Mouse (Mus musculus) hindbrain, embryonic 15.5 days (tissue): ENCODE measurements around the gene Rassf4. TPM values are rescaled to one million over a fixed set of nuclear protein-coding genes. Genes with fewer than 3 reads are reported as not detected.

ENCODE experiments used
- ATAC-seq: fragments of 200-750 bp; cut with Nextera tagmentation; 2 replicates; pipeline ENCODE4 v1.8.0; 2017; ENCODE audit warnings: low read depth, moderate number of reproducible peaks, moderate TSS enrichment; ENCODE audit not compliant: low FRiP score
- H3K27ac ChIP-seq: fragments of 300-500 bp; sonication (generic); replicated peaks from 2 replicates; pipeline ENCODE4 v1.5.1; 2015; ENCODE audit warnings: mild to moderate bottlenecking, inconsistent platforms
- H3K27me3 ChIP-seq: fragments of 300-500 bp; sonication (generic); 2 replicates; pipeline ENCODE4 v1.6.1; 2015; ENCODE audit warnings: control low read depth, inconsistent platforms
- H3K36me3 ChIP-seq: fragments of 300-500 bp; sonication (generic); 2 replicates; pipeline ENCODE4 v1.6.1; 2015; ENCODE audit warnings: control low read depth, inconsistent platforms
- H3K4me1 ChIP-seq: fragments of 300-500 bp; sonication (generic); replicated peaks from 2 replicates; pipeline ENCODE4 v1.6.1; 2015; ENCODE audit warnings: control low read depth, inconsistent platforms
- H3K4me2 ChIP-seq: fragments of 300-500 bp; sonication (generic); 2 replicates; pipeline ENCODE4 v1.6.1; 2015; ENCODE audit warnings: moderate library complexity, mild to moderate bottlenecking, inconsistent platforms
- H3K4me3 ChIP-seq: fragments of 300-500 bp; sonication (generic); 2 replicates; pipeline ENCODE4 v1.5.1; 2015; ENCODE audit warnings: mild to moderate bottlenecking, inconsistent platforms
- H3K9ac ChIP-seq: fragments of 300-500 bp; sonication (generic); 2 replicates; pipeline ENCODE4 v1.6.1; 2015; ENCODE audit warnings: inconsistent platforms
- H3K9me3 ChIP-seq: fragments of 300-500 bp; sonication (generic); 2 replicates; pipeline ENCODE4 v1.6.1; 2016; ENCODE audit warnings: control low read depth, inconsistent platforms
- WGBS: fragments of 180-500 bp; shearing (Covaris S2); methylation state at CpG from one replicate; pipeline ENCODE4 v1.1.7; 2015; 5-methylcytosine and 5-hydroxymethylcytosine counted together
- polyA plus RNA-seq: library from polyadenylated mRNA; unstranded; fragments of >200 nt; fragmentation: Nextera tagmentation; extraction: Ambion mirVana; gene quantifications from 2 replicates; pipeline ENCODE4 v1.2.1, GENCODE M21; 2015

Rassf4 gene
- polyA plus RNA-seq, 1 experiment from 2014 or later = 29.9 TPM

GRCm38 (mm10) chr6:116697896-116698425 is 24.2 kb upstream of the Rassf4 start:
- Histone ChIP-seq H3K27me3 (no peaks in the 10 kb centered on the region), H3K36me3 (no peaks in the 10 kb centered on the region), H3K4me3 (no peak overlapping the region), H3K4me1 (no peaks in the 10 kb centered on the region), H3K4me2 (no peak overlapping the region), H3K9me3 (no peaks in the 10 kb centered on the region), H3K27ac (no peak overlapping the region), H3K9ac (no peak overlapping the region)
- WGBS = 93% methylated on average over 4 of the region's 4 CpGs
- ATAC-seq = no peak

GRCm38 (mm10) chr6:116697413-116697812 is 23.7 kb upstream of the Rassf4 start:
- Histone ChIP-seq H3K4me2 (no peak overlapping the region), H3K9me3 (no peaks in the 10 kb centered on the region)
- no peak for ATAC-seq

GRCm38 (mm10) chr6:116694346-116694745 is 20.6 kb upstream of the Rassf4 start:
- no peak for ATAC-seq
- no peaks in the 10 kb centered on the region for H3K36me3 ChIP-seq

More at GRCm38 (mm10) chr6:116697413-116697812, 23.7 kb upstream of the Rassf4 start:
- 70% methylated on average over 2 of the region's 2 CpGs for WGBS
- H3K9ac ChIP-seq = no peak overlapping the region
- H3K4me3 ChIP-seq = no peak overlapping the region
- H3K36me3 ChIP-seq = no peaks in the 10 kb centered on the region
- no peak overlapping the region for H3K27ac ChIP-seq
- no peaks in the 10 kb centered on the region for H3K4me1 ChIP-seq
- no peaks in the 10 kb centered on the region for H3K27me3 ChIP-seq

GRCm38 (mm10) chr6:116693639-116694038 is 19.9 kb upstream of the Rassf4 start:
- no peaks in the 10 kb centered on the region for H3K4me1 ChIP-seq
- H3K4me3 ChIP-seq = no peak overlapping the region
- no peaks in the 10 kb centered on the region for H3K9me3 ChIP-seq
- no peak overlapping the region for H3K9ac ChIP-seq
- ATAC-seq = no peak
- no peak overlapping the region for H3K27ac ChIP-seq
- H3K4me2 ChIP-seq = no peak overlapping the region
- no peaks in the 10 kb centered on the region for H3K27me3 ChIP-seq
- no peaks in the 10 kb centered on the region for H3K36me3 ChIP-seq
- WGBS = 91% methylated on average over 4 of the region's 4 CpGs

More at GRCm38 (mm10) chr6:116694346-116694745, 20.6 kb upstream of the Rassf4 start:
- Histone ChIP-seq H3K9ac (no peak overlapping the region), H3K4me1 (no peaks in the 10 kb centered on the region), H3K4me3 (no peak overlapping the region), H3K27me3 (no peaks in the 10 kb centered on the region), H3K9me3 (no peaks in the 10 kb centered on the region), H3K27ac (no peak overlapping the region), H3K4me2 (no peak overlapping the region)
- WGBS = 72% methylated on average over 3 of the region's 3 CpGs

- WGBS = 66% methylated on average over 6 of the region's 6 CpGs
- no peak for ATAC-seq
- no peak overlapping the region for H3K4me3 ChIP-seq
- no peak overlapping the region for H3K27ac ChIP-seq
- no peaks in the 10 kb centered on the region for H3K27me3 ChIP-seq
- no peaks in the 10 kb centered on the region for H3K9me3 ChIP-seq
- H3K36me3 ChIP-seq = no peaks in the 10 kb centered on the region
- H3K4me1 ChIP-seq = no peaks in the 10 kb centered on the region
- no peak overlapping the region for H3K4me2 ChIP-seq
- no peak overlapping the region for H3K9ac ChIP-seq
Measured at GRCm38 (mm10) chr6:116682317-116682716, 8.6 kb upstream of the Rassf4 start.

- Histone ChIP-seq H3K4me1 (no peaks in the 10 kb centered on the region), H3K4me3 (no peak overlapping the region), H3K27ac (no peak overlapping the region), H3K27me3 (no peaks in the 10 kb centered on the region), H3K9ac (no peak overlapping the region), H3K4me2 (no peak overlapping the region), H3K9me3 (no peaks in the 10 kb centered on the region), H3K36me3 (no peaks in the 10 kb centered on the region)
- 79% methylated on average over 5 of the region's 5 CpGs for WGBS
- ATAC-seq = no peak
Measured at GRCm38 (mm10) chr6:116679563-116680288, 6.0 kb upstream of the Rassf4 start.

- no peaks in the 10 kb centered on the region for H3K27me3 ChIP-seq
- WGBS = 60% methylated on average over 6 of the region's 6 CpGs
- H3K9me3 ChIP-seq = no peaks in the 10 kb centered on the region
- no peak for ATAC-seq
- H3K4me2 ChIP-seq = no peak overlapping the region
- H3K4me1 ChIP-seq = peaks cover 18% of the 10 kb centered on the region
- no peak overlapping the region for H3K9ac ChIP-seq
- H3K27ac ChIP-seq = no peak overlapping the region
- no peaks in the 10 kb centered on the region for H3K36me3 ChIP-seq
- no peak overlapping the region for H3K4me3 ChIP-seq
Measured at GRCm38 (mm10) chr6:116677321-116677720, 3.6 kb upstream of the Rassf4 start.

- peaks cover 25% of the 10 kb centered on the region for H3K4me1 ChIP-seq
- H3K27ac ChIP-seq = no peak overlapping the region
- H3K27me3 ChIP-seq = no peaks in the 10 kb centered on the region
- H3K9me3 ChIP-seq = no peaks in the 10 kb centered on the region
- no peak for ATAC-seq
- no peak overlapping the region for H3K4me3 ChIP-seq
- H3K9ac ChIP-seq = no peak overlapping the region
- WGBS = 78% methylated on average over 10 of the region's 10 CpGs
- H3K4me2 ChIP-seq = no peak overlapping the region
- no peaks in the 10 kb centered on the region for H3K36me3 ChIP-seq
Measured at GRCm38 (mm10) chr6:116676355-116676913, 2.7 kb upstream of the Rassf4 start.

GRCm38 (mm10) chr6:116674283-116674886 is 633 bp upstream of the Rassf4 start:
- H3K9me3 ChIP-seq = no peaks in the 10 kb centered on the region
- no peaks in the 10 kb centered on the region for H3K36me3 ChIP-seq
- H3K4me3 ChIP-seq = peak overlapping the region; percentile 55
- no peak for ATAC-seq
- peak overlapping the region; percentile 74 for H3K27ac ChIP-seq
- no peaks in the 10 kb centered on the region for H3K27me3 ChIP-seq
- H3K4me1 ChIP-seq = peaks cover 44% of the 10 kb centered on the region
- H3K4me2 ChIP-seq = peak overlapping the region; percentile 93
- 24% methylated on average over 16 of the region's 16 CpGs for WGBS
- peak overlapping the region; percentile 58 for H3K9ac ChIP-seq

- Histone ChIP-seq H3K4me2 (peak overlapping the region; percentile 93), H3K9ac (no peak overlapping the region), H3K27ac (0 out of 2 replicates have a peak overlapping the region, but pooled peaks have one; percentile 22), H3K4me1 (peaks cover 46% of the 10 kb centered on the region), H3K4me3 (peak overlapping the region; percentile 55), H3K27me3 (no peaks in the 10 kb centered on the region), H3K9me3 (no peaks in the 10 kb centered on the region), H3K36me3 (no peaks in the 10 kb centered on the region)
- WGBS = 46% methylated on average over 5 of the region's 5 CpGs
- ATAC-seq = no peak
Measured at GRCm38 (mm10) chr6:116672349-116672748, 1.4 kb downstream of the Rassf4 start.

- peaks cover 49% of the 10 kb centered on the region for H3K4me1 ChIP-seq
- WGBS = 69% methylated on average over 4 of the region's 4 CpGs
- H3K27ac ChIP-seq = no peak overlapping the region
Measured at GRCm38 (mm10) chr6:116671768-116672167, 2.0 kb downstream of the Rassf4 start.

GRCm38 (mm10) chr6:116671031-116671430 is 2.7 kb downstream of the Rassf4 start:
- Histone ChIP-seq H3K9ac (no peak overlapping the region), H3K4me3 (peak overlapping the region; percentile 12; the same call in 1 of the 2 replicates), H3K27ac (peak overlapping the region; percentile 72), H3K27me3 (no peaks in the 10 kb centered on the region), H3K9me3 (no peaks in the 10 kb centered on the region), H3K4me1 (peaks cover 54% of the 10 kb centered on the region), H3K4me2 (peak overlapping the region; percentile 93), H3K36me3 (no peaks in the 10 kb centered on the region)
- WGBS = 12% methylated on average over 5 of the region's 5 CpGs
- peak; percentile 4; the same call in 1 of the 2 replicates for ATAC-seq

More at GRCm38 (mm10) chr6:116671768-116672167, 2.0 kb downstream of the Rassf4 start:
- no peaks in the 10 kb centered on the region for H3K36me3 ChIP-seq
- no peaks in the 10 kb centered on the region for H3K27me3 ChIP-seq
- peak overlapping the region; percentile 93 for H3K4me2 ChIP-seq
- no peak overlapping the region for H3K4me3 ChIP-seq
- no peak overlapping the region for H3K9ac ChIP-seq
- no peak for ATAC-seq
- H3K9me3 ChIP-seq = no peaks in the 10 kb centered on the region
